Mouse (Mus musculus): ENCODE measurements around the gene Olfr801. TPM values are rescaled to one million over a fixed set of nuclear protein-coding genes. Genes with fewer than 3 reads are reported as not detected.

Gene Olfr801
- total RNA-seq (2021) = not detected

DNA sequence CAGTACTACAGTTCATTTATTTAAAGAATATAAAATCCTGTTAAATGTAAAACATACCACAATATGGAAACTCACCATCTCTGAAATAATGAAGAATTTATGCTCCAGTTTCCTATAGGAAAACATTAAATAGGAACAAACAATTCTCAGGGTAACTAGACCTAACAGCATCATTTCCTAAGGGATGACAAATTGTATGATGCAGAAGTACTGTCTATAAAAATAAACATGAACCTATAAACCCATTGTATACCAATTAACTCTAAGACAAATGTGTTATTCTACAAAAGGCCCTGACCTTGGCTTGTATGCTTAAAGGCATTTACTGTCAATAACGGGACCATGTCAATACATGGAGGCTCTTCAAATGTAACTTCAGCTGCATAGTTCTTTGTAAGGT lies at the start of gene Olfr801:
TSS of gene Olfr801 (minus strand) at position 101 of the 400 bp plus-strand sequence.
- no peak for DNase-seq (ENCODE audit: low spot score in 2 of 2)
- intact Hi-C loops (cut with DNase I) = no loop called here

DNA sequence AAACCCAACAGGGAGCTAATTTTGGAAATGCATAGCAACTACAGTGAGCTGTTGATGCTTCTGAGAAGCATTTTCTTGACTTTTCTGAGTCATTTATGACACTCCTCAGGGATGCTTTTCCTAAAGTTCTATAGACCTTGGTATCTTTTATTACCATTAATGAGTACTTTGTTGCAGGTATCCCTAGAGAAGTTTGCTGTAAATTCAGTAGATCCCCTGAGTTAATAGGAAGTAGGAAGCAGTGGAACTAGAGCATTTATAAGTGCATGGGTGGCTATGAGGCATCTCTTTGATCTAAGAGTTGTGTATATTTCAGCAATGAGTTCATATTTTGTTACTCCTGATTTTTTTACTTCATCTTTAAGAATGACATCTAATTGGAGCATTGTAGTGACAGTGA lies 29.2 kb upstream of the Olfr801 start, which contains the start of gene Olfr804:
TSS of gene Olfr804 (plus strand) at position 301 of the 400 bp plus-strand sequence.
- intact Hi-C loops (cut with DNase I) = no loop called here
- no peak for DNase-seq (ENCODE audit: low spot score in 2 of 2)

DNA sequence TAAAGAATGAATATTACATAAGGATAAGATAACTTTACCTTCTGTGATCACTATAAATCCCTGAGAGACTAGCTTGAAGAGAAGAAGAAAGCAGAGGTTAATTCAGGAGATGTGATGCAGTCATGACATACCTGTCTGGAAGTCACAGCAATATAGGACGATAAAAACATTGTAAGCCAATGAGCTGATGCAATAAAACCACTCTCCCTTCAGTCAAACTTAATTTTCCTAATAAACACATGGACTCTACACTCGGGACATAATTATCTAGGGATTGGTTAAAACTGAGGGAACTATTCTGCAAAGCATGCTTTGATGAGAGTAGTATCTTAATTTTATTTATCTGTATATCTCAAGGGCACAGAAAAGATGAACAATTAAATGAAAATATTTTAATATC lies 20.5 kb upstream of the Olfr801 start, which contains the start of gene Olfr803:
TSS of gene Olfr803 (minus strand) at position 101 of the 400 bp plus-strand sequence.
- intact Hi-C loops (cut with DNase I) = no loop called here
- no peak for DNase-seq (ENCODE audit: low spot score in 2 of 2)

DNA sequence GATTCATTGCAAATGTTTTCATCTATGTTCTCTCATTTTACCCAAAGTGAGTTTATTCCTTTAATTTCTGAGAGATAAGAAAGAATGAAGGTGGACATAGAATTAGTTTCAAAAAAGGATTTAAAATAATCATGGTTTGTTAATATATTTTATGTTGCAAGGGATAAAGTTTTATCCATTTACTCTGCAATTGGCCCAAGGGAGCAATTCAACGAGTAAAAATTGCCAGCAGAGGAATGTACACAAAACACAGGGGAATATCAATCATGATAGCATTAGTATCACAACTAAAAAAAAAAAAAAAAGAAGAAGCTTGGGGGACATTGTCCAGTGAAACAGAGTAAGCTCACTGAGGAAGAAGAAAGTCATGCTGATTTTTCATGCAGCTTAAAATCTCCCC lies 14.4 kb upstream of the Olfr801 start, which contains the start of gene Olfr802:
TSS of gene Olfr802 (minus strand) at position 101 of the 400 bp plus-strand sequence.
- DNase-seq (ENCODE audit: low spot score in 2 of 2) = no peak
- intact Hi-C loops (cut with DNase I) = no loop called here

DNA sequence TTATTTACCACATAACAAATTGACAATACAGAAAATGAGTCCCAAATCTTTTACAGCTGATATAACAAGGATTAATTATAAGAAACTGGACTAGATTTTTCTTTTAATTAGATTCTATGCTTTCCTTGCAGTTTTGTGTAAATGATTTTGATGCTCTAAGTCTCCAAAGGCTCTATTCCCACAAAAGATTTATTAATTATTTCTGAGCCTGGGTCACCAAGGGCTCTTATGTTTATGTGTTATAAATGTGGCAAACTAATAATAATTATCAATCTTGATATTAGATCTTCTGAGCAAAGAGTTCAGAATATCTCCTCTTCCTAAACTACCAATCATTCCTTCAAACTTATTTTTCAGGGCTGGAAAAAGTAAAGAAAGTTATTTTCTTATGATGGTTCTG lies 16.3 kb downstream of the Olfr801 start, which contains the start of gene Olfr800:
TSS of gene Olfr800 (plus strand) at position 301 of the 400 bp plus-strand sequence.
- intact Hi-C loops (cut with DNase I) = no loop called here
- no peak for DNase-seq (ENCODE audit: low spot score in 2 of 2)

DNA sequence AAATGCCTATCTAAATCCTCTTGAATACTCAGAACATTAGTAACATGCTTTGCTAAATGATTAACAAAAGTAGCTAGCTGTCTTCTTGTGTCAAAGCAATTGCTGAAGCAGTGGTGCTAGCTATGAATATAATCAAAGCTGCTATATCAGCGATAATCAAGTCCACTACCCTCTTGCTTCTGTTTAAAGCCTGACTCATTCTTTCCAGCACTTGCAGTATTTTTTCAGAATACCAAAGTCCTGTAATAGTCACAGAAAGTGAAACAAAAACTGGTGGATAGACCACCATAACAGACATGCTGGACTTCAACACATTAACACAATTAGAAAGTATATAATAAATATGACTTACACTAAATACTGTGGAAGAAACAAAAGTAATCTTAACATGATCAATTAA lies 21.9 kb downstream of the Olfr801 start:
- intact Hi-C loops (cut with DNase I) = no loop called here
- no peak for DNase-seq (ENCODE audit: low spot score in 2 of 2)

DNA sequence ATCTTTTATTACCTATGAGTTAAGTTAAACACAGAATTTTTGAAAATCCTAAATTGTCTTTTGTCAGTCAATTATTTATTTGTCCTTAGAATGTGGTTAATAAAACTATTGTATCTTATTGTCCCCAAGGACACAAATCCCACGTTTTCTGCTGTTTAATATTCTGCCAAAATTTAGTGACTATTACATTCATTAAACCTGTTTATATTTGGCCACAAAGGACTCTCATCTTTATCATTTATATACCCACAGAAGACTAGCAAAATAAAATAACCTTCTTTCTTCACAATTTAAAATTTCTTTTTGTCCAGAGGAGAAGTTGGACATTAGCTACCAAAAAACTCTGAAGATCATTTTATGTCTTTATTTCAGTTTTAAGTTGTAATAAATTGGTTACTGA lies 36.5 kb downstream of the Olfr801 start, which contains the start of gene Olfr799:
TSS of gene Olfr799 (plus strand) at position 301 of the 400 bp plus-strand sequence.
- DNase-seq (ENCODE audit: low spot score in 2 of 2) = no peak
- intact Hi-C loops (cut with DNase I) = no loop called here

DNA sequence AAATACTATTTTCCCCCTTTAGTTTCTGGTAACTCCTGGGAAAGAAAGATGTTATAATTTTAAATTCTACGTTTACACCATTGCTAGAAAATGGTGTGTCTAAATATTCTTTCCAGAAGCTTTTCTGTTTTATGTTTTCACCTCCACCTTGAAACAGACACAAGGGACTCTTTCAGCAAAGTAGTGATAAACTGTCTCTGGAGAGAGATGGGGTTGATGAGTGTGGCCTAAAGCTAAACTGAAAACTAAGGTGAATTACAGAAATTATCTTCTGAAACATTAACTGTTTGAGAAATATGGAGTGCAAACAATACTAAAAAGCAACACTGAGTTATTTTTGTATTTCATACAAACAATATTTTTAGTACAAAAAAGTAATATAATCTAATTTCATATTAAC lies 45.8 kb downstream of the Olfr801 start, which contains the start of gene Olfr798:
TSS of gene Olfr798 (minus strand) at position 101 of the 400 bp plus-strand sequence.
- intact Hi-C loops (cut with DNase I) = no loop called here
- no peak for DNase-seq (ENCODE audit: low spot score in 2 of 2)

DNA sequence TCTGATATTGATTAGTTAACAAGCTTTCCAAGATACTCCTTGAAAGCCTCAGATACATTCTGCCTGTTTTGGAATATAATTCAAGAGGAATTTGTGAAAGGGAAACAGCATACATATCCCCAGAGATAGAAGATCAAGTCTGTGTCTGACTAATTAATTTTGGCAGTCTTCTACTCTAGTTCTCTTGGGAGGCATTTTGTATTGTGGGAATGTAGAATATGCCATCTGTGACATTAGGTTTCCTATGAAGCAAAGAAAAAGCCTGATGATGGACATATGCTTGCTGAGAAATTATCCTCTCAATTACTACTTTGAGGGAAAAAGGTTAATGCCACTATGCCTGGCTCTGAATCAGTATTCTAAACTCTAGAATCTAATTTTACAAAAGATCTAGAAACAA lies 50.4 kb downstream of the Olfr801 start:
- DNase-seq (ENCODE audit: low spot score in 2 of 2) = no peak
- intact Hi-C loops (cut with DNase I) = no loop called here

DNA sequence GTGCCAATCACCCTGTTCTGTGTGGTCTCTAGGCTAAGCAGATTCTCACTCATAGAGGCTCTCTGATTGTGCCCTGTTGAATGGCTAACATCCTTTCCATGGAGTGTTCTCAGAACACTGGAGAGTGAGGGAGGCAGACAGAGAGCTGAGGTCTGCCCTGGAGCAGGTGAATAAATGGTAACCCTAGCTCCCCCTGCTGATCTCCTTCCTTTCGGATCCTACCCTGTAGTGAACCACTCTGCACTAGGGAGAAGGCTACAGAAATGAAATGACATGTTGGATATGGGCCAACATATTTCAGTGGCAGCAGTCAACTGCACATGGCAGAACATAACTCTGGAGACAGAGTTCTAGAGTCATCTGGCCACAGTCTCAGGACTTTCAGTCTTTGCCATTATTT lies 51.9 kb downstream of the Olfr801 start:
- intact Hi-C loops (cut with DNase I) = no loop called here
- DNase-seq (ENCODE audit: low spot score in 2 of 2) = no peak

Other genes starting within 250 kb of the Olfr801 start
- gene Olfr786, start 246.6 kb downstream of the Olfr801 start, total RNA-seq (2021) = not detected
- gene Olfr787, start 212.0 kb downstream of the Olfr801 start, total RNA-seq (2021) = not detected
- gene Olfr788, start 202.9 kb downstream of the Olfr801 start, total RNA-seq (2021) = not detected
- not detected for gene Olfr789, start 189.1 kb downstream of the Olfr801 start, total RNA-seq (2021)
- gene Olfr790, start 175.4 kb downstream of the Olfr801 start, total RNA-seq (2021) = not detected
- gene Olfr791, start 152.1 kb downstream of the Olfr801 start, total RNA-seq (2021) = not detected
- not detected for gene Olfr792, start 134.7 kb downstream of the Olfr801 start, total RNA-seq (2021)
- gene Olfr794, start 106.2 kb downstream of the Olfr801 start, total RNA-seq (2021) = not detected
- gene Olfr796, start 61.3 kb downstream of the Olfr801 start, total RNA-seq (2021) = not detected
- not detected for gene Olfr798, start 45.9 kb downstream of the Olfr801 start, total RNA-seq (2021)
- not detected for gene Olfr799, start 36.4 kb downstream of the Olfr801 start, total RNA-seq (2021)
- gene Olfr800, start 16.2 kb downstream of the Olfr801 start, total RNA-seq (2021) = not detected
- gene Olfr802, start 14.3 kb upstream of the Olfr801 start, total RNA-seq (2021) = under 1 TPM; 0.14 to 0.21 TPM
- gene Olfr803, start 20.4 kb upstream of the Olfr801 start, total RNA-seq (2021) = not detected
- gene Olfr804, start 29.3 kb upstream of the Olfr801 start, total RNA-seq (2021) = not detected
- not detected for gene Olfr805, start 55.5 kb upstream of the Olfr801 start, total RNA-seq (2021)
- not detected for gene Olfr806, start 68.1 kb upstream of the Olfr801 start, total RNA-seq (2021)
- gene Olfr807, start 83.9 kb upstream of the Olfr801 start, total RNA-seq (2021) = not detected
- gene Olfr808, start 91.6 kb upstream of the Olfr801 start, total RNA-seq (2021) = not detected
- gene Olfr809, start 100.8 kb upstream of the Olfr801 start, total RNA-seq (2021) = not detected
- not detected for gene Olfr810, start 121.1 kb upstream of the Olfr801 start, total RNA-seq (2021)
- not detected for gene Olfr811, start 130.5 kb upstream of the Olfr801 start, total RNA-seq (2021)
- gene Olfr812, start 172.2 kb upstream of the Olfr801 start, total RNA-seq (2021) = not detected
- gene Olfr813, start 181.5 kb upstream of the Olfr801 start, total RNA-seq (2021) = not detected
- not detected for gene Olfr814, start 206.0 kb upstream of the Olfr801 start, total RNA-seq (2021)
- not detected for gene Olfr815, start 232.0 kb upstream of the Olfr801 start, total RNA-seq (2021)
- not detected for gene Olfr816, start 241.7 kb upstream of the Olfr801 start, total RNA-seq (2021)

Measured in left cerebral cortex, postnatal 25 days (tissue).